Mouse (Mus musculus) cortical plate, adult 2 months (tissue): ENCODE measurements around the gene 5530401A14Rik. TPM values are rescaled to one million over a fixed set of nuclear protein-coding genes. Genes with fewer than 3 reads are reported as not detected.

Source experiments
- H3K27ac ChIP-seq: fragments of 200-500 bp; 2 replicates; pipeline ENCODE4 v1.5.1; 2012; ENCODE audit warnings: low read length, control low read depth, inconsistent platforms; ENCODE audit not compliant: insufficient read depth
- H3K4me1 ChIP-seq: fragments of 200-500 bp; 2 replicates; pipeline ENCODE4 v1.6.1; 2011; ENCODE audit warnings: low read length; ENCODE audit not compliant: control insufficient read depth, insufficient read depth
- H3K4me3 ChIP-seq: fragments of 200-500 bp; 2 replicates; pipeline ENCODE4 v1.5.1; 2011; ENCODE audit warnings: mild to moderate bottlenecking, low read length, control low read depth; ENCODE audit not compliant: insufficient read depth
- CTCF ChIP-seq: fragments of 200-500 bp; IDR thresholded peaks from 2 replicates; pipeline ENCODE4 v1.5.1; 2011; ENCODE audit warnings: mild to moderate bottlenecking, control low read depth, low read length; ENCODE audit not compliant: insufficient read depth; ENCODE audit errors: extremely low read depth
- POLR2A ChIP-seq: fragments of 200-500 bp; IDR thresholded peaks from 2 replicates; pipeline ENCODE4 v1.6.1; 2011; ENCODE audit warnings: mild to moderate bottlenecking, low read length, control low read depth; ENCODE audit not compliant: insufficient read depth; ENCODE audit errors: extremely low read depth
- polyA plus RNA-seq: library from polyadenylated mRNA; depleted of rRNA; stranded (reverse); fragments of >200 nt; gene quantifications from 2 replicates; pipeline ENCODE4 v1.2.3, GENCODE M21; 2012

5530401A14Rik gene
- polyA plus RNA-seq, 1 experiment, result 0.04 TPM

DNA sequence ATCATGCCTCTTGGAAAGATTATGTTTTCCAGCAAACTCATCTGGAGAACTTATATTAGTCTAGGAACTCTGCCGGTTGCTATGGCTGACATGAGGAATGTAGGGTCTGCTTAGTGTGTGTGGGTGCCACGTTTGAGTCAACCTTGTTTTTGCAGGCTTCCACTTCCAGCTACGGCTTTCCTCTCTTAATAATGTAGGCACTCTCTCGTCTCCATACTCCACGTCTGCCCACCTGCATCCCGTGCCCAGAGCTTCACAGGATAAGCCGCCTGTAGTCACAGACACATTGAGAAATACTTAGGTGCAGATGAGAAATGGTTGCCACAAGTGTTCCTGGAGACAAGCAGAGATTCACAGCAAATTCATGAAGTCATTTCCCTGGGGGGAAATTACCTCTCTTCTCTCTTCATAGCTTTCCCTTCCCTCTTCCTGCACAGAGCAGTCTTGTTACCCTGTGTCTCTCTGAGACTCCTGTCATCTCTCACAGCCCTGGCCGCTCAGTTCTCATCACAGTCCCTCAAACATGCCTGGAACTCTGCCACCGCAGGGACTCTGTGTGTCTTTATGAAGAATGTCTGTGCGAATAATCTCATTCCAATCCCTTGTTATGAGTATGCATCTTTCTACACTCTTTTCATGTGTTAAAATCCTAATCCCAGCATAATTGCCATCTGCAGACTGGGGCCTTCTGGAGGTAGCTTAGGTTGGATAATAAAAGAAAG lies 5.3 kb downstream of the 5530401A14Rik start:
- Histone ChIP-seq H3K4me1 (peaks cover 7% of the 10 kb centered on the region), H3K4me3 (no peak overlapping the region), H3K27ac (no peak overlapping the region)
- TF ChIP-seq CTCF, result no peak
- TF ChIP-seq POLR2A, result no peak

- no peak overlapping the region for H3K4me3 ChIP-seq
- TF ChIP-seq POLR2A (no peak), CTCF (no peak)
- H3K27ac ChIP-seq, result no peak overlapping the region
- H3K4me1 ChIP-seq, result no peaks in the 10 kb centered on the region
Measured at GRCm38 (mm10) chr11:81871506-81872213, 11.2 kb downstream of the 5530401A14Rik start.

GRCm38 (mm10) chr11:81896511-81896910 lies 36.0 kb downstream of the 5530401A14Rik start:
- peaks cover 8% of the 10 kb centered on the region for H3K4me1 ChIP-seq
- TF ChIP-seq CTCF (no peak), POLR2A (no peak)
- H3K4me3 ChIP-seq, result no peak overlapping the region
- H3K27ac ChIP-seq, result no peak overlapping the region

- TF ChIP-seq CTCF, result no peak
- TF ChIP-seq POLR2A, result peak; percentile 19; the same call in 1 of the 2 replicates
Measured at GRCm38 (mm10) chr11:81897547-81898354, 37.3 kb downstream of the 5530401A14Rik start.

DNA sequence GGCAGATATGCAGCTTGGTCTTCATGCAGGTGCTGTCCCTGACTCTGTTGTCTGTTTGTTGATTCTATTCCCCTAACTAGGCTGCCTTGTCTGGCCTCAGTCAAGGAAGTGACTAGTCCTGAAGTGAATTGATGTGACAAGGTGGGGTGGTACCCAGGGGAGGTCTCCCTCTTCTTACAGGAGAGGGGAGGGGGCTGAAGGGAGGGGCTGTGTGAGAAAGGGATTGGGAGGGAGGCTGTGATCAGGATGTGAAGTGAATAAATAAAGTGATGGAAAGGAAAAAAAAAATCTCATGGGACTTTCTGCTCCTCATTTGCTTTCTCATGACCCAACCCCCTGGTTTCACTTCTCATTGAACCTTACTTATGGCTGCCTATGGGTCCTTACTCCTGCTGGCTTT lies 41.8 kb downstream of the 5530401A14Rik start:
- Histone ChIP-seq H3K4me3 (no peak overlapping the region), H3K27ac (no peak overlapping the region), H3K4me1 (peaks cover 8% of the 10 kb centered on the region)
- TF ChIP-seq POLR2A, result no peak
- no peak for TF ChIP-seq CTCF

More at GRCm38 (mm10) chr11:81897547-81898354, 37.3 kb downstream of the 5530401A14Rik start:
- Histone ChIP-seq H3K27ac (no peak overlapping the region), H3K4me1 (peaks cover 8% of the 10 kb centered on the region), H3K4me3 (no peak overlapping the region)

DNA sequence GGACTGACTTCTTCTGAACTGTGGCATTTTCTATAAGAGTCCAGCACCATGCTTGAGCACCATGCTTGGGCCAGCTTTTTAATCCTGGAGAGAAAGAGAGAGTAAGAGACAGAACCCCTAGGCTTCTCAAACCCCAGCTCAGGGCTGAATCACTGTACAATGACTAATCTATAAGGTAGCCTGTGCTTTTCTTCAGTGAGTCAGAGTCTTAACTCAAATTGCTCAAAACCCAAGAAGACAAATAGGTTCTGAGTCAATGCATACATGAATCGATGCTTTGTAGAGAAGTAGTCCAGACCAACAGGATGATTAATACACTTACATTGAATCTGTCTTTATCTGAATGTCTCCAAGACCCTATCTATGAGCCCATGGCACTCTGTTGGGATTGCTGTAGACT lies 48.3 kb downstream of the 5530401A14Rik start:
- H3K27ac ChIP-seq, result no peak overlapping the region
- no peak overlapping the region for H3K4me3 ChIP-seq
- TF ChIP-seq CTCF (no peak), POLR2A (no peak)
- peaks cover 2% of the 10 kb centered on the region for H3K4me1 ChIP-seq

DNA sequence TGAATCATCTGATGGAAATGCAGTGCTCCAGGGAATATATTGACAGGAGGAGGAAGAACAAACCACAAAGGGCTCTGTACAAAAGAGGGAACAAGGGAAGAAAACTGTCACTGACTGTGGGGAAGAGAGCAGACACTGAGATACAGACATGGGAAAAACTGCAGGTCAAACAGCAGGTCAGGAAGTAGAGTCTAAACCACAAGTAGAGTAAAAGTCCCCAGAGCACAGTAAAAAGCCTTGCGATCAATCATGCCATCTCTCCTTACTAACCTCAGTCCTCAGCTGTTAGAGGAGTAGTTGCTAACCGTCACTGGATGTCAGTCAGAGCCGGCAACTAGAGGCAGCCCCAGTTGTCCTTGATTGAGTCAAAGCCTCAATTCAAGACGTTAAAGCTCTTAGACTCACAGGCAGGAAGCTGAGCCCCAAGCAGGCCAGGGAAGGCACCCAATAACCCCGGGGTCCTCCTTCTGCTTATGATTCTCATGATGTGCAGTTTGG lies 49.0 kb downstream of the 5530401A14Rik start:
- no peak for TF ChIP-seq CTCF
- no peak for TF ChIP-seq POLR2A
- Histone ChIP-seq H3K27ac (no peak overlapping the region), H3K4me3 (no peak overlapping the region)

DNA sequence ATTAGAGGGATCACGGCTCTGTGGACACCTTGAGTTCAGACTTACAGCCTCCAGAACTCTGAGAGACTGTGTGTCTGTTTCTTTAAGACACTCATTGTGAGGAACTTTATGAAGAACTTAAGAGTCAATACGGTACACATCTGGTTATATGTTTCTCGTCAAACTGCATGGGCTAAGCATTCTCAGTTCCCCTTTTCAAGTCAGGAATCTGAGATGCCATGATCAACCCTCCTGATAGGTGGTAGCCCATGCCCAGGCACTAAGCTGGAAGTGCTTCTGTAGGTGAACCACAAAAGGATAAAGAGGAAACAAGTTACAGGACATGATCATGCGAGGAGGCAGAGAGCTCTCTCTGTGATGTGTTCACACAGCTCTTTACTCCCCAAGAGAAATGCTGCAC lies 52.6 kb downstream of the 5530401A14Rik start:
- Histone ChIP-seq H3K4me1 (no peaks in the 10 kb centered on the region; the same call in 1 of the 2 replicates), H3K4me3 (no peak overlapping the region), H3K27ac (no peak overlapping the region)
- TF ChIP-seq CTCF, result no peak
- TF ChIP-seq POLR2A, result no peak

More for the DNA sequence above, 49.0 kb downstream of the 5530401A14Rik start:
- peaks cover 2% of the 10 kb centered on the region for H3K4me1 ChIP-seq

- no peak overlapping the region for H3K27ac ChIP-seq
- no peaks in the 10 kb centered on the region; the same call in 1 of the 2 replicates for H3K4me1 ChIP-seq
- no peak overlapping the region for H3K4me3 ChIP-seq
- no peak for TF ChIP-seq POLR2A
- TF ChIP-seq CTCF, result no peak
Measured at GRCm38 (mm10) chr11:81915501-81915900, 55.0 kb downstream of the 5530401A14Rik start.

DNA sequence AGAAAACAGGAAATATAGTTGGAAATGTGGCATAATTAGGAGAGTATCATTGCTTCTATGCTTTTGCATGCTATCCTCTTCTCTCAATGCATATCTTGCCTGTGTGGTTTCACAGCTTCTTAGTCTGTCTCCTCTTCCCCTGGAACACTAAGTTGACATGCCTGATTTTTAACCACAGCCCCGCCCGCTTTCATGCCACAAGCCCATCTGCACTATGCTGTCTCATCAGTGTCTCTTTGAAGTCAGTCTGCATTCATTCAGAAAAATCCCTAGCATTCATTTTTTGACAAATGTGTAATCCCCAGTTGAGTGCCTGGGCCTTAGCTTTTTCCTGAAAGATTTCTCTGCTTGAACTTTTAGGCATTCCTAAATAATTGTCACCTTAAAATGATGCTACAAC lies 62.6 kb downstream of the 5530401A14Rik start:
- H3K27ac ChIP-seq, result no peak overlapping the region
- no peak overlapping the region for H3K4me3 ChIP-seq
- H3K4me1 ChIP-seq, result no peaks in the 10 kb centered on the region
- TF ChIP-seq POLR2A (no peak), CTCF (no peak)
